Mouse (Mus musculus) embryonic facial prominence, embryonic 10.5 days (tissue): ENCODE measurements around the gene Brms1. TPM values are rescaled to one million over a fixed set of nuclear protein-coding genes. Genes with fewer than 3 reads are reported as not detected.

Experiments
- DNase-seq: peaks from one replicate; pipeline ENCODE4 v3.0.0-alpha.2; 2017; ENCODE audit warnings: low spot score
- H3K27ac ChIP-seq: fragments of 300-500 bp; sonication (generic); replicated peaks from 2 replicates; pipeline ENCODE4 v1.5.1; 2016; ENCODE audit warnings: mild to moderate bottlenecking
- H3K27me3 ChIP-seq: fragments of 300-500 bp; sonication (generic); replicated peaks from 2 replicates; pipeline ENCODE4 v1.6.1; 2016; ENCODE audit warnings: low read depth, mild to moderate bottlenecking; ENCODE audit not compliant: poor library complexity, severe bottlenecking
- H3K36me3 ChIP-seq: fragments of 300-500 bp; sonication (generic); replicated peaks from 2 replicates; pipeline ENCODE4 v1.6.1; 2016; ENCODE audit warnings: mild to moderate bottlenecking, moderate library complexity
- H3K4me1 ChIP-seq: fragments of 300-500 bp; sonication (generic); 2 replicates; pipeline ENCODE4 v1.6.1; 2016
- H3K4me3 ChIP-seq: fragments of 300-500 bp; sonication (generic); 2 replicates; pipeline ENCODE4 v1.5.1; 2016; ENCODE audit warnings: mild to moderate bottlenecking, moderate library complexity
- H3K9me3 ChIP-seq: fragments of 300-500 bp; sonication (generic); 2 replicates; pipeline ENCODE4 v1.6.1; 2016; ENCODE audit warnings: mild to moderate bottlenecking
- WGBS: fragments of 180-500 bp; shearing (Covaris S2); methylation state at CpG from one replicate; pipeline ENCODE4 v1.1.7; 2016; 5-methylcytosine and 5-hydroxymethylcytosine counted together
- polyA plus RNA-seq: library from polyadenylated mRNA; unstranded; fragments of >200 nt; fragmentation: Nextera tagmentation; extraction: Ambion mirVana; gene quantifications from 2 replicates; pipeline ENCODE4 v1.2.1, GENCODE M21; 2016

The Brms1 gene
- polyA plus RNA-seq, 1 experiment from 2014 or later: 72.6 TPM

DNA sequence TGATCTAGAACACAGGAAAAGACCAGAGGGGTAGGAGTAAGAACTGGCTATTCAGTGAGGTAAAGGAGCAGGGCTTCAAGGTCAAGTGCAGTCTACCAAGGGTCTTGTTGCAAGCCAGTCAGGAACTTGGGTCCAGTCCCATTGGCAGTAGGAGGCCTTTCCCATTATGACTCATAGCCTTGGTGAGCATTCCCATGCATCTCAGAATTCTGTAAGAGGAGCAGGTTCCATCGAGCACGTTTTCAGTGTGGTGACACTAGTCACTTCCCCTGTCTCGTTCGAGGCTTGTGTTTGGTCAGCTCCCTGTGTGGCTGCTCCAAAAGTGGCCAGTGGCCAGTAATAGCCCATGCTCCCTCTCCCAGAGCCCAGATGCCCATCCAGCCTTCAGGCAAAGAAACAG lies 4.4 kb downstream of the Brms1 start:
- WGBS: 75% methylated on average over 4 of the region's 4 CpGs
- DNase-seq: no peak
- Histone ChIP-seq H3K4me1 (peaks cover 34% of the 10 kb centered on the region), H3K27ac (no peak overlapping the region), H3K9me3 (no peaks in the 10 kb centered on the region), H3K36me3 (peaks cover 69% of the 10 kb centered on the region), H3K27me3 (peaks cover 8% of the 10 kb centered on the region), H3K4me3 (no peak overlapping the region)

DNA sequence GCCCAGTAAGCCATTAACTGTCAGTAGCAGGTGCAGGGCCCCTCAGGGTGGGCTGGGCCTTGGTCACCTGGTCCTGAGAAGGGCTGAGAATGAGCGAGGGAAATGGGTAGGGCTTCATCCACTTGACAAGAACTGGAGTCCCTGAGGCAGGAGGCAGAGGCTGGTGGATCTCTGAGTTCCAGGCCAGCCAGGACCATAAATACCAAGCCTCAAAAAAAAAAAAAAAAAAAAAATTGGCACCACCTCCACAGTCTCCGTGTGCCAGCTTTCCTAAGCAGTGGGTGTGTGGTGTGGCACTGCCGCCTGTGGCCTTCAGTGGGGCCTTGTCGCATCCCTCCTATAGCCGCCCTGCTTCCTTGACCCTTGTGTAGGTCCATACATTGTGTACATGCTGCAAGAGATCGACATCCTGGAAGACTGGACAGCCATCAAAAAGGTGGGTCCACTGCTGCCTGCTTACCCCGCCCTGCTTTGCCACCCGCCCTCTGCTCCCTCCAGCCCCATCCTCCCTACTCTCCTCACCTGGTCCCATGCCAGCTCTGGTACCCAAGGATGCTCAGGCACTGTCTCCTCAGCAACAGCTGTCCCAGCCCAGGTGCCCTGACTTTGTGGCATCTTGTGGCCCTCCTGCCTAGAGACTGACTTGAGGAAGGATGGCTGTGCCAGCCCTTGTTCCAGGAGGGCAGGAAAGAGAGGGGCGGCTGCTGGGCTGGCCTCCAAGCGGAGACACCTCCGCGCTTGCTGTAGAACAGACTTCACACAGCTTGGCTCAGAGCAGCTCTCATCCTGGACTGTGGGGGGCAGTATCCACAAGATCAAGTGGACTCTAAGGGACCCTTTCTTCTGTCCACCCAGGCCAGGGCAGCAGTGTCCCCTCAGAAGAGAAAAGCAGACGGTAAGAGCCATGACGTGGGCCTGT lies 7.2 kb downstream of the Brms1 start:
- Histone ChIP-seq H3K36me3 (peaks cover 62% of the 10 kb centered on the region), H3K9me3 (no peaks in the 10 kb centered on the region), H3K27me3 (peaks cover 37% of the 10 kb centered on the region), H3K4me3 (peak overlapping the region; percentile 21; the same call in 1 of the 2 replicates), H3K27ac (no peak overlapping the region), H3K4me1 (peaks cover 36% of the 10 kb centered on the region)
- 87% methylated on average over 14 of the region's 14 CpGs for WGBS
- no peak for DNase-seq

DNA sequence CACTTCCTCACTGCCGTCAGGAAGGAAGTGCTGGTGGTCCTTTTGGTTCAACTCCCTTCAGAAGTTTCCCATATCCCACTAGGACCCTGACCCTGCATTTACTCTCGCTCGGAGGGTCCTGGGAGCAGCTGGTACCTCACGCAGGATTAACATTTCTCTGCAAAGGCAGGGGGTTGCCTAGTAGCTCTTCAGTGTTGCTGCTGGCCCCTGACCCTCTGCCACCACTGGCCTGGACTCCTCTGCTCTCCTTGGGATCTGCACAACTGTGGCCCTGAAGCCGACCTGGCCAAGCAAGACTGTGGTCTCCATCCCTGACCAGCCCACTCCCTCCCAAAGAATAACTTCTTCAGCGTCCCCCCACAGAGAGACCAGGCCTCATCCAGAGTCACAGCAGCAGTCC lies 8.2 kb downstream of the Brms1 start:
- H3K4me3 ChIP-seq: no peak overlapping the region
- WGBS: 79% methylated on average over 6 of the region's 6 CpGs
- H3K36me3 ChIP-seq: peaks cover 54% of the 10 kb centered on the region

DNA sequence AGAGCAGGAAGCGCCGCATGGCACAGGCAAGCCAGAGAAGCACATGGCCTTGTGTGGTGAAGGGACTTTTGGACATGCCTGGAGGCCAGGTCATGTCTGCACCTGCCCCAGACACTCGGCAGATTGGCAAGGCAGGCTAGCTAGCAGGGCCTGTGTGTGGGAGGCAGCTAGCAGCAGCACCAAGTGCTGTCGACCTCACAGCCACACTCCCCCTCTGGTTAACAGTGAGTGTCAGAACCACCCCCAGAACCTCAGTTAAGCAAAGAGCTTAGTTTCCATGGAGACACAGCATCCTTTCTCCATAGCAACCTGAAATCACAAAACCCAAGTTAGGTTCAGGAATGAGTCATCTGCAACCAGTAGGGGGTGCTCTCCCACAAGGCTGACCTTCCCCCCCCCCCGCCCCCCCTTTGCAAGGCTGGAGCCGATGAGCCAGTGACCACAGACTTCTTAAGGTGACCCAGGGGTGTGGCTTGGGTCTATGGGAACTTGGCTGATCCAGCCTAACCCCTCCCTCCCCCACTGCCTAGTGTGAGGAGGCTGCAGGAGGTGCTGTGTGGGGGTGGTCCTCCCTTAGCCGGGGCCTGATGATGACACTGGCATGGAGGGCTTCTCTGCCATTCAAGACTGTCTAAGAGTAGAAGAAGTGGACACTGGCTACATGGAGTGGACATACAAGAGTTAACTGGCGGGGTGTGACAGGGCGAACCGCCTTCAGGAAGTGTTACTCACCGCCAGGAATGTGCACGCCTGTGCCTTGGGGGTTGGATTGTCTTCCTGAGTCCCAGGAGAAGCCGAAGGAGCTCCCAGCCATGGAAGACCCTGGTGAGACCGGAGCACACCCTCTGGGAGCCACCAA lies 9.1 kb downstream of the Brms1 start, which contains the start of gene Rin1:
Gene Rin1 (plus strand): TSS at position 435 of the 859 bp plus-strand sequence.
- H3K9me3 ChIP-seq: no peaks in the 10 kb centered on the region
- H3K27ac ChIP-seq: peak within 1 kb of the TSS; percentile 67
- peak within 1 kb of the TSS; percentile 44 for H3K4me3 ChIP-seq
- WGBS: 12% methylated on average over 14 of the region's 14 CpGs
- peaks cover 49% of the 10 kb centered on the region for H3K36me3 ChIP-seq
- DNase-seq: peak; percentile 76
- H3K27me3 ChIP-seq: peaks cover 54% of the 10 kb centered on the region
- H3K4me1 ChIP-seq: peaks cover 36% of the 10 kb centered on the region

More for the DNA sequence above, 8.2 kb downstream of the Brms1 start:
- peaks cover 46% of the 10 kb centered on the region for H3K27me3 ChIP-seq
- peaks cover 36% of the 10 kb centered on the region for H3K4me1 ChIP-seq
- H3K27ac ChIP-seq: no peak overlapping the region
- no peaks in the 10 kb centered on the region for H3K9me3 ChIP-seq
- DNase-seq: no peak

DNA sequence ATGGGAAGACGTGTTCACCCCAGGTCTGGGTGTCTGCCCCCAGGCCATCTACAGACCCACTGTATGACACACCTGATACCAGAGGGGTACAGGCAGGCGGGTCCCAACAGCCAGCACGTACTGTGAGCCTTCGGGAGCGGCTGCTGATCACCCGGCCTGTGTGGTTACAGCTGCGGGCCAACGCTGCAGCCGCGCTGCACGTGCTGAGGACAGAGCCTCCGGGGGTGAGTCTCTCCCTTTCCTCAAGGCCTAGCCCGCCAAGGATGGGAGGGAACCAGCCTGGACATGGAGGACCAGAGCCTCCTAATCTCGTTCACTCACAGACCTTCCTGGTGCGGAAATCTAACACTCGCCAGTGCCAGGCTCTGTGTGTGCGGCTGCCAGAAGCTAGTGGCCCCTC lies 9.9 kb downstream of the Brms1 start:
- WGBS: 4% methylated on average over 17 of the region's 17 CpGs
- peak; percentile 52 for DNase-seq
- Histone ChIP-seq H3K36me3 (peaks cover 41% of the 10 kb centered on the region), H3K4me3 (peak overlapping the region; percentile 44), H3K27me3 (peaks cover 56% of the 10 kb centered on the region), H3K9me3 (no peaks in the 10 kb centered on the region), H3K4me1 (peaks cover 36% of the 10 kb centered on the region), H3K27ac (peak overlapping the region; percentile 67)

DNA sequence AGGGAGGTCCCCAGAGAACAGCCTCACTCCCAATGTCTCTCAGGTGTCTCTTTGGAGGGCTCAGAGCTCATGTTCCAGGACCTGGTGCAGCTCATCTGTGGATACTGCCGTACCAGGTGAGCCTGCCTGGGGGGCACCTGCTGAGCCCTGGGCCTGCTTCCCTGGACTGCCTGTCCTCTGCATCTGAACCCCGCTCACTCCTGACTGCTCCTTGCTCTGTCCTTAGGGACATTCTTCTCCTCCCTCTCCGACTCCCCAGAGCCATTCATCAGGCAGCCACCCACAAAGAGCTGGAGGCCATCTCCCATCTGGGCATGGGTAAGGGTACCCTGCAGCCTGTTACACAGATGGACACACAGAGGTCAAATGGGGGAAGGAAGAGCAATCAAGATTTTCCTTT lies 10.4 kb downstream of the Brms1 start:
- WGBS: 35% methylated on average over 3 of the region's 3 CpGs
- H3K9me3 ChIP-seq: no peaks in the 10 kb centered on the region
- peak overlapping the region; percentile 67 for H3K27ac ChIP-seq
- H3K36me3 ChIP-seq: peaks cover 36% of the 10 kb centered on the region
- peak overlapping the region; percentile 44 for H3K4me3 ChIP-seq
- no peak for DNase-seq
- H3K27me3 ChIP-seq: peaks cover 56% of the 10 kb centered on the region
- peaks cover 41% of the 10 kb centered on the region for H3K4me1 ChIP-seq

DNA sequence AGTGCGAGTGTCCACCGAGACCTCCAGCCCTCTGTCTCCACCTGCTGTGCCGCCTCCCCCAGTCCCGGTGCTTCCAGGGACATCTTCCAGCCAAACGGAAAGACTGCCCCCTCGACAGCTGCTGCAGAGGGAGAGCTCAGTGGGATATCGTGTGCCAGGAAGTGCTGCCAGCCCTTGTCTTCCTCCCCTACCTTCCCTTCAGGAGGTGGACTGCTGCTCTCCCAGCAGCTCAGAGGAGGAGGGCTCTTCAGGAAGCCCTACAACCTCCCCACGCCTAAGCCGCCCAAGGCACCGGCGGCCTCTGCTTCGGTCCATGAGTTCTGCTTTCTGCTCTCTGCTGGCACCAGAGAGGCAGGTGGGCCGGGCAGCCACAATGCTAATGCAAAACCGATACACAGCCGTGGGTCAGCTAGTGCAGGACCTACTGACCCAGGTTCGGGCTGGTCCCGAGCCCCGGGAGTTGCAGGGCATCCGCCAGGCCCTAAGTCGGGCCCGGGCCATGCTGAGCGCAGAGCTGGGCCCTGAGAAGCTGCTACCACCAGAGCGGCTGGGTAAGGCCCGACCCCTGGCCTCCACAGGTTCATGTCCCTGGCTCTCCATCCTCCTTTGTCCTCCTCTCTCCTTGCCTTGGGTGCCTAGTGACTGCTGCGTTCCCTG lies 11.1 kb downstream of the Brms1 start:
- WGBS: 25% methylated on average over 25 of the region's 25 CpGs

DNA sequence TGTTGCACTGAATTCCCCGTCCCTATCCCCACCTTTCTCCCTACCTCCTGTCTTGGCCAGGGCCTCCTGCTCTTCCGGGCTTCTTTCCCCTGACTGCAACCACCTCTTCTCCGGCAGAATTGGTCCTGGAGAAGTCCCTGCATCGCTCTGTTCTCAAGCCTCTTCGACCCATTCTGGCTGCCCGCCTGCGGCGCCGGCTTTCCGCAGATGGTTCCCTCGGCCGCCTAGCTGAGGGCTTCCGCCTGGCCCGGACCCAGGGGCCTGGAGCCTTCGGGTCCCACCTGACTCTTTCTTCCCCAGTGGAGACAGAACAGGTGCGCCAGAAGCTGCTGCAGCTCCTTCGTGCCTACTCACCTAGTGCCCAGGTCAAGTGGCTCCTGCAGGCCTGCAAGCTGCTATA lies 11.7 kb downstream of the Brms1 start:
- no peak for DNase-seq
- H3K36me3 ChIP-seq: peaks cover 23% of the 10 kb centered on the region
- WGBS: 63% methylated on average over 17 of the region's 17 CpGs
- peaks cover 53% of the 10 kb centered on the region for H3K4me1 ChIP-seq
- H3K9me3 ChIP-seq: no peaks in the 10 kb centered on the region
- H3K27ac ChIP-seq: peak overlapping the region; percentile 37; the same call in 1 of the 2 replicates
- peaks cover 56% of the 10 kb centered on the region for H3K27me3 ChIP-seq
- H3K4me3 ChIP-seq: no peak overlapping the region

More for the DNA sequence above, 11.1 kb downstream of the Brms1 start:
- DNase-seq: no peak
- peaks cover 28% of the 10 kb centered on the region for H3K36me3 ChIP-seq
- peaks cover 48% of the 10 kb centered on the region for H3K4me1 ChIP-seq
- H3K27ac ChIP-seq: peak overlapping the region; percentile 37; the same call in 1 of the 2 replicates
- H3K4me3 ChIP-seq: peak overlapping the region; percentile 44
- no peaks in the 10 kb centered on the region for H3K9me3 ChIP-seq
- H3K27me3 ChIP-seq: peaks cover 56% of the 10 kb centered on the region

DNA sequence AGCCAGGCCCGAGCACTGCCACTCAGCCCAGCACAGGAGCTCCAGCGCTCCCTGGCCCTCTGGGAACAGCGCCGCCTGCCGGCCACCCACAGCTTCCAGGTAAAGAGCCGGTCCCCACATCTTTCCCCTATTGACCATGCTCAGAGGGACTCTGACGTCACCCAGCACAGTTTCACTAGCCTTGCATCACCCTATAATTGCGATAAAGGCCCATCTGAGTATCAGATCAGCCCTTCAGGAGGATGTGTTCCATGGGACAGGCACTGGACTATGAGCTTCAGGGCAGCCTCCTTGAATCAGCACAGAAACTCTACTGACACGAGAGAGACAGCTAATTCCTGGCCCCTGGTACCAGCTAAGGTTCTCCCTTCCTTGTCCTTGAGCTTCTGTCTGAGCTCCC lies 12.8 kb downstream of the Brms1 start:
- H3K36me3 ChIP-seq: peaks cover 12% of the 10 kb centered on the region
- 17% methylated on average over 9 of the region's 9 CpGs for WGBS
- peaks cover 56% of the 10 kb centered on the region for H3K27me3 ChIP-seq

DNA sequence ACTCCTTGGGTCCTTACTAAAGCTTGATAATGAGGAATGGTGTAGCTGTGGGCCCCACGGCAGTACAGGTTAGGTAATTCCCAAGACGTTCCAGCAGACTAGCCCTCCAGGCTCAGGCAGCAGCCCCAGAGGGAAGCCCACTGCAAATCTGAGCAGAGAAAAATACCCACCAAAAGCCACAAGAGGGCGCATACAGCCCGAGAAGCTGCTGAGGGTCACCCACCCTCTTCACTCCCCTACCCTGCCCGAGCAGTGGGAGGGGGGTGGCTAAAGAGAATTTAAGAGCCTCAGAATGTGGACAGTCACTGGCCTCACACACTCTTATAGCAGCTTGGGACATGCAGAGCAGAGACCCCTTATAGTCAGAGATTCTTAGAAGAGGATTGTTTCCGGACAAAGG lies 15.1 kb downstream of the Brms1 start:
- Histone ChIP-seq H3K36me3 (0 out of 2 replicates have a peak, but pooled peaks cover 4% of the 10 kb centered on the region), H3K4me3 (0 out of 2 replicates have a peak overlapping the region, but pooled peaks have one; percentile 19), H3K27ac (peak overlapping the region; percentile 77), H3K9me3 (no peaks in the 10 kb centered on the region), H3K27me3 (peaks cover 41% of the 10 kb centered on the region), H3K4me1 (peaks cover 65% of the 10 kb centered on the region)
- peak; percentile 81 for DNase-seq
- 11% methylated on average over 6 of the region's 6 CpGs for WGBS

More for the DNA sequence above, 12.8 kb downstream of the Brms1 start:
- Histone ChIP-seq H3K4me1 (peaks cover 63% of the 10 kb centered on the region), H3K27ac (no peak overlapping the region), H3K9me3 (no peaks in the 10 kb centered on the region), H3K4me3 (peak overlapping the region; percentile 17; the same call in 1 of the 2 replicates)
- DNase-seq: peak; percentile 84

DNA sequence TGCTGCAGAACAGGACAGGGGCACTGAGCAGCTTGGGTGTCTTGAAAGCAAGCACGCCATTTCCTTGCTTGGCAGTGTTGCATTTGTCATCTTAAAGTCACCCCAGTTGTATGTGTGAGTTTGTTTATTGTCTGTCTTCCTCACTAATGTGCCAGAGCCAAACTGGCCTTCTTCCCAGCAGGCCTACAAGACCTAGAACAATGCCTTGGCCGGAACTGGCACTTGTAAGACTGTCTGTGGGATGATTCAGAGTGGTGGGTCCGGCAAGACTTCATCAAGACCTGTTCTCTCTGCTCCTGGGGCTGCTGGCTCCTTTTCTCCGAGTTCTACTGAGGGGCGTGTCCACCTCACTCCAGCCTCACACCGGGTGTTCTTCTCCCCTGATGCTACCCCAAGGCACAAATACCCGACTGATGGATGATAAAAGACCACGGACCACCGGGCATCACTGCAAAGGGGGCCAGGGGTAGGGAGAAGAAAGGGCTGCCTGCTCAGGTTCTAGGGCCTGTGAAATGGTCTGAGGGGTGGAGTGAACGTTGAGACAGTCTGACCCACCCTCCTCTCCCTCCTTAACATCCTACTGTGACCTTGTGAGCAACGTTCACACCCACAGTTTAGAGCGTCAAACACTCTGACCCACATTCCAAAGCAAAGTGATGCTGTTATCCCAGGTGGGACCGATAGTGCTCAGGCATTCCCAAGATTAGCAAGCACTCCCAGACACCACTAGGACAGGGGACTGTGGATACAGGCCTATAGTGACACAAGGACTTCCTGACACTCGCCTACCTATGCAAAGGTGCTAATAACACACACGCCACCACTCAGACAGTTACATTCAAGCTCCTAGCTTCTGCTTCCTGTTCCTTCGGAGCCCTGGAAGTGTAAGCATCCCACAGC lies 17.0 kb downstream of the Brms1 start:
- H3K36me3 ChIP-seq: 0 out of 2 replicates have a peak, but pooled peaks cover 4% of the 10 kb centered on the region
- peaks cover 68% of the 10 kb centered on the region for H3K4me1 ChIP-seq
- no peaks in the 10 kb centered on the region for H3K9me3 ChIP-seq
- peak overlapping the region; percentile 29; the same call in 1 of the 2 replicates for H3K4me3 ChIP-seq
- H3K27me3 ChIP-seq: peaks cover 22% of the 10 kb centered on the region
- H3K27ac ChIP-seq: peak overlapping the region; percentile 82
- WGBS: 26% methylated on average over 16 of the region's 16 CpGs
- peak; percentile 10 for DNase-seq
